Mouse (Mus musculus): ENCODE measurements around the gene Dact2. TPM values are rescaled to one million over a fixed set of nuclear protein-coding genes. Genes with fewer than 3 reads are reported as not detected.

The Dact2 gene
- total and polyA plus RNA-seq, 3 experiments, result not detected

DNA sequence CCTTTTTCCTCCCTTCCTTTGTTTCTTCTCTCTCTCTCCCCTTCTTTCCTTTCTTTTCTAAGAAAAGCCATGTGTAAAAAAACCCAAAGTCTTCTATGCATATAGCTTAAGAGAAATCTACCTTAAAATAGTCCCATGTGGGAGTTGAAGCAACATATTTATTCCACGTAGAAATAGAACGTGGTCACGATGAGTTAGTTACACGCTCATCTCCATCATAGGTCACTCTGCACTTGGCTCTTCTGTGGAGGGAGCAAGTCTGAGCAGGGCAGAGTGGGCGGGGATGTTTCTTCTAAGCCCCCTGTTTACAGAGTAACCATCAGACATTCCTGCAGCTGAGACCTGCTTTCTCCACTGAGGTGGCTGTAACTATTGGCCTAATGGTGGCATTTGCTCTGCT, 27.1 kb downstream of the Dact2 start:
- H3K4me1 ChIP-seq (ENCODE audit: control insufficient read depth in 1 of 2, insufficient read depth in 2 of 2, low read length in 2 of 2), result no peaks in the 10 kb centered on the region
- no peaks in the 10 kb centered on the region for H3K27me3 ChIP-seq (ENCODE audit: control insufficient read depth in 1 of 2, insufficient read depth in 2 of 2, low read length in 2 of 2)
- TF ChIP-seq MYC (IDR thresholded peaks at IDR 0.05; ENCODE audit: low read depth, low read length), result no peak
- TF ChIP-seq MYB (IDR thresholded peaks at IDR 0.05; ENCODE audit: low read depth, low read length), result no peak
- no peak for TF ChIP-seq E2F4 (IDR thresholded peaks at IDR 0.05; ENCODE audit: borderline replicate concordance, low read depth, low read length)
- no peak for TF ChIP-seq EP300 (IDR thresholded peaks at IDR 0.05; ENCODE audit: low read depth in 1 of 2, low read length in 2 of 2)
- TF ChIP-seq POLR2AphosphoS5 (IDR thresholded peaks at IDR 0.05; ENCODE audit: borderline replicate concordance, low read depth, low read length), result no peak
- no peak for TF ChIP-seq ZNF384 (IDR thresholded peaks at IDR 0.05; ENCODE audit: low read depth, low read length)
- no peak for TF ChIP-seq ELF1 (IDR thresholded peaks at IDR 0.05; ENCODE audit: low read depth, low read length)
- TF ChIP-seq CHD2 (IDR thresholded peaks at IDR 0.05; ENCODE audit: low read length), result no peak
- no peak for TF ChIP-seq MAX (IDR thresholded peaks at IDR 0.05; ENCODE audit: low read length)
- TF ChIP-seq BHLHE40 (IDR thresholded peaks at IDR 0.05; ENCODE audit: borderline replicate concordance, low read depth, low read length), result no peak
- H3K79me2 ChIP-seq (ENCODE audit: control insufficient read depth, insufficient read depth, low read length, poor library complexity), result no peaks in the 10 kb centered on the region
- H3K4me3 ChIP-seq (ENCODE audit: control insufficient read depth in 1 of 2, insufficient read depth in 1 of 2, low read depth in 2 of 2, low read length in 2 of 2), result no peak overlapping the region
- no peak for DNase-seq (ENCODE audit: low read depth, low spot score)
- no peaks in the 10 kb centered on the region for H3K36me3 ChIP-seq (ENCODE audit: control insufficient read depth in 1 of 2, insufficient read depth in 2 of 2, low read length in 2 of 2)
- no peaks in the 10 kb centered on the region for H3K9me3 ChIP-seq (replicated peaks; ENCODE audit: insufficient read depth, low read length)
- H3K9ac ChIP-seq (ENCODE audit: control insufficient read depth, low read depth, low read length, poor library complexity, severe bottlenecking), result no peak overlapping the region
- no peak overlapping the region for H3K27ac ChIP-seq (ENCODE audit: control insufficient read depth, low read depth, low read length)

- TF ChIP-seq MYB (IDR thresholded peaks at IDR 0.05; ENCODE audit: low read depth, low read length) (no peak), TCF12 (IDR thresholded peaks at IDR 0.05; ENCODE audit: low read depth, low read length) (no peak), RAD21 (IDR thresholded peaks at IDR 0.05; ENCODE audit: low read depth, low read length) (no peak), NRF1 (IDR thresholded peaks at IDR 0.05; ENCODE audit: insufficient read depth, low read depth, low read length, poor library complexity, severe bottlenecking) (no peak), POLR2AphosphoS2 (IDR thresholded peaks at IDR 0.05; ENCODE audit: low read length) (no peak), ZNF384 (IDR thresholded peaks at IDR 0.05; ENCODE audit: low read depth, low read length) (no peak), ELF1 (IDR thresholded peaks at IDR 0.05; ENCODE audit: low read depth, low read length) (no peak), CTCF (IDR thresholded peaks at IDR 0.05 in 2 of 3, conservative IDR thresholded peaks at IDR 0.05 in 1 of 3; ENCODE audit: control insufficient read depth in 1 of 3, insufficient read depth in 1 of 3, low read depth in 2 of 3, low read length in 3 of 3, poor library complexity in 1 of 3, severe bottlenecking in 1 of 3) (no peak), USF1 (IDR thresholded peaks at IDR 0.05; ENCODE audit: low read depth, low read length) (no peak), TBP (IDR thresholded peaks at IDR 0.05; ENCODE audit: low read depth, low read length) (no peak), BHLHE40 (IDR thresholded peaks at IDR 0.05; ENCODE audit: borderline replicate concordance, low read depth, low read length) (no peak), ZMIZ1 (IDR thresholded peaks at IDR 0.05; ENCODE audit: low read depth, low read length) (no peak), KAT2A (conservative IDR thresholded peaks at IDR 0.05; ENCODE audit: low read depth, low read length) (no peak), TAL1 (IDR thresholded peaks at IDR 0.05; ENCODE audit: low read length) (no peak)
- no peak for DNase-seq (ENCODE audit: low read depth, low spot score)
- Histone ChIP-seq H3K36me3 (ENCODE audit: control insufficient read depth in 1 of 2, insufficient read depth in 2 of 2, low read length in 2 of 2) (no peaks in the 10 kb centered on the region), H3K79me2 (ENCODE audit: control insufficient read depth, insufficient read depth, low read length, poor library complexity) (no peaks in the 10 kb centered on the region), H3K9me3 (replicated peaks; ENCODE audit: insufficient read depth, low read length) (no peaks in the 10 kb centered on the region), H3K9ac (ENCODE audit: control insufficient read depth, low read depth, low read length, poor library complexity, severe bottlenecking) (no peak overlapping the region), H3K27me3 (ENCODE audit: control insufficient read depth in 1 of 2, insufficient read depth in 2 of 2, low read length in 2 of 2) (no peaks in the 10 kb centered on the region), H3K4me1 (ENCODE audit: control insufficient read depth in 1 of 2, insufficient read depth in 2 of 2, low read length in 2 of 2) (no peaks in the 10 kb centered on the region), H3K4me3 (ENCODE audit: control insufficient read depth in 1 of 2, insufficient read depth in 1 of 2, low read depth in 2 of 2, low read length in 2 of 2) (no peak overlapping the region), H3K27ac (ENCODE audit: control insufficient read depth, low read depth, low read length) (no peak overlapping the region)
These were observed 28.4 kb downstream of the Dact2 start for GRCm38 (mm10) chr17:14175704-14176103.
